Mouse (Mus musculus): Measurements from ENCODE around the gene Rita1.

Gene Rita1

DNA sequence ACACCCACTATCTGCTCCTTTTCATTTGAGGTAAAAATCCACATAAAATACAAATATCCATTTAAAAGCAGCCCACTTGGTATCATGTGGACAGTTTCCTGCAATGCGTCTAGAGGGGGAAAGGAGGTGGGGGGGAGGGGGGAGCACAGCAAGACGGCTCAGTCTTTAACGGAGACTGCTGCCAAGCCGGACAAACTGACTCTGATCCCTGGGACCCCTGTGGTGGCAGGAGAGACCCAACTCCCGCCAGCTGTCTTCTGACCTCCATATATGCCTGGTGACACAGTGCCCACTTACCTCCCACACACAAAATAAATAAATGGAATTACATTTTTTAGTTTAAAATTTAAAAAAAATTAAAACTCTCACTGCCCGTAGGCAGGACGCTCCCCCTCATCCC, 8.9 kb downstream of the Rita1 start:
- no peak for DNase-seq (ENCODE audit: inconsistent age in 2 of 2, low spot score in 1 of 2)

DNA sequence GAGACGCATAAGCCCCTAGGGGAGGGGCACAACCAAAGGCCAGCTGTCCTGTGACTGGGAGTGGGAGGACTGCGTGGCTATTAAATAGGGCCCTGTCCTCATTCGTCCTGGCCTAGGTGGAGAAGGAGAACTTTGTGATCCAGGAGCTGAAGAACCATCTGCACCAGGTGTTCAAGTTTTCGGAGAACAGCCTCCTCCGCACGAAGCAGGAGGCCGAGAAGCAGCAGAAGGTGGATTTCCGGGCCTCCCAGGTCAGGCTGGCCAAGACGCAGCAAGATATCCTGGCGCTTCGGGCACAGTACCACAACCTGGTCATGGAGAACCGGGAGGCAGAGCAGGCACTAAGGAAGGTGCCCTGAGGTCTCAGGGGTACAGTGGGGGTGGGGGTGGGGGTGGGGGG, 10.2 kb downstream of the Rita1 start:
- no peak for DNase-seq (ENCODE audit: inconsistent age in 2 of 2, low spot score in 1 of 2)

DNA sequence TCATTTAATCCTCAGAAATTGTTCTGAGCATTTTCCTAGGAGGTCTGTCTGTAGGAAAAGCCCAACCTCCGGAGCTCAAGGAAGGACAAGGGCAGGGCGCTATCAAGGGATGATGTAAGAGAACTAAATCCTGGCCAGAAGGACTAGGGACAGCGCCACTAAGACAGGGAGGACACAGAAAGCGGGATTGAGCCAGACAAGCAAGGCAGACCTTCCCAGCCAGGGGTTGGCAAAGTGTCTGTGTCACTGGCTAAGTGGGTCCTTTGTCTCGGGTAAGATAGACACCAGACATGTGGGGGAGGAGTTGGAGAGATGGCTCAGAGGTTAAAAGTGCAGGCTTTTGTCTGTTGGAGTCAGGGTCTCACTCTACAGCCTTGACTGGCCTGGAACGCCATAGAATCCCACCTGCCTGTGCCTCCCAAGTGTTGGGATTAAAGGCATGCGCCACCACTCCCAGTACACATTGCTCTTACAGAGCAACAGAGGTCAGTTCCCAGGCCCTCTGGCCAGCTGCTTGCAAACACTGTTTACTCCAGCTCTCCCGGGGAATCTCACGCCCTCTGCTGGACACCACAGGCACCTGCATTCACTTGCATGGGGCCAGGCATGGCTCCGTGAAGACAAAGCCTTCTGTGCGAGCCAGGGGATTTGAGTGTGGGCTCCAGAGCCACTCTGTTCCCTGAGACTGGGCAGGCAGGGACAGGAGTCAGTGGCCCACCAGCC, 11.3 kb downstream of the Rita1 start:
- peak in 1 of 2 experiments; percentile 58 for DNase-seq (ENCODE audit: inconsistent age in 2 of 2, low spot score in 1 of 2)

DNA sequence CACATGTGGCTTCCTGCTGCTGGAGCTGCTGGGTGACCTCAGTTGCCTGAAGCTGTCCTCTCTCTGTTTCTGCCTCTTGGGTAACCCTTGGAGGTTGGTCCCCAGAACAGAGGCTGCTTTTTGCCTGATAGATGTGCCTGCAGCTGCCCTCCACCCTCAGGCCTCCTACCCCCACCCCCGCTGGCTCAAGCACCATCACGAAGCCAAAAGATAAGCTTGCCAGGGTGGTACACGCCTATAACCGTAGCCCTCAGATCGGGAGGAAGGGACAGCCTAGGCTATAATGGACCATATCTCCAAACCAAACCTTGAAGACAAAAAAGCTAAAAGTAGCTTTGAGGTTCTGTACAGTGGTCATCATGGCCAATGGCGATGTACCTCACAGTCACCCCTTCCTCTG, 12.8 kb downstream of the Rita1 start:
- DNase-seq (ENCODE audit: inconsistent age in 2 of 2, low spot score in 1 of 2) = no peak

DNA sequence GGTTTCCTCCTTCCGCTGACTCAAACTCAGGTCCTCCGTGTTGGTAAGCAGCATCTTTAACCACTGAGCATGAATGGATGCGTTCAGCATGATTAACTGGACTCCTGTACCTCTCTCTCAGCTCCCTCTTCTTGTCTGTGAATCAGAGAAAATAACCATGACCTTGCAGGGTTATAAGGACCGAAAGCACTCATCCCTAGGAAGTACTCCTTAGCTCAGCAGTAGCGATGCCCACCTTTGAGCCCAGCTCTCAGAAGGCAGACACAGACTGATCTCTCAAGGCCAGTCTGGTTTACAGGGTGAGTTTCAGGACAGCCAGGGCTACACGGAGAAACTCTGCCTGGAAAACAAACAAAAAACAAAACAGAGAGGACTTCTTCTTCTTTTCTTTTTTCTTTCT, 17.9 kb downstream of the Rita1 start:
- DNase-seq (ENCODE audit: inconsistent age in 2 of 2, low spot score in 1 of 2) = no peak

DNA sequence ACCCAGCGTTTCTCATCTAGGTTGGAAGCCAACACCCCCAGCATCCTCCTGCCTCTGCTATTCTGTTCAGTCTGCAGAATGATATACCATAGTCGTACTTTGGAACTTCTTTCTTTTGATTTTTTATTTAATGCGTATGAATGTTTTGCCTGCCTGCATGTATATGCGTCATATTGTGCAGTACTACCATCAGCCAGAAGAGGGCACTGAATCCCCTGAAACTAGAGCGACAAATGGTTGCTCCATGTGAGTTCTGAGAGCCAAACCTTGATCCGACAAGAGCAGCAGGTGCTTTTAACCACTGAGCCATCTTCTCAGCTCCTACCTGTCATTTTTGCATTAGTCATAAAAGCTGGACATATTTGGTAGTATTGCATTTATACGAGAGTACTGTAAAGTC, 20.2 kb downstream of the Rita1 start:
- DNase-seq (ENCODE audit: inconsistent age in 2 of 2, low spot score in 1 of 2) = no peak

DNA sequence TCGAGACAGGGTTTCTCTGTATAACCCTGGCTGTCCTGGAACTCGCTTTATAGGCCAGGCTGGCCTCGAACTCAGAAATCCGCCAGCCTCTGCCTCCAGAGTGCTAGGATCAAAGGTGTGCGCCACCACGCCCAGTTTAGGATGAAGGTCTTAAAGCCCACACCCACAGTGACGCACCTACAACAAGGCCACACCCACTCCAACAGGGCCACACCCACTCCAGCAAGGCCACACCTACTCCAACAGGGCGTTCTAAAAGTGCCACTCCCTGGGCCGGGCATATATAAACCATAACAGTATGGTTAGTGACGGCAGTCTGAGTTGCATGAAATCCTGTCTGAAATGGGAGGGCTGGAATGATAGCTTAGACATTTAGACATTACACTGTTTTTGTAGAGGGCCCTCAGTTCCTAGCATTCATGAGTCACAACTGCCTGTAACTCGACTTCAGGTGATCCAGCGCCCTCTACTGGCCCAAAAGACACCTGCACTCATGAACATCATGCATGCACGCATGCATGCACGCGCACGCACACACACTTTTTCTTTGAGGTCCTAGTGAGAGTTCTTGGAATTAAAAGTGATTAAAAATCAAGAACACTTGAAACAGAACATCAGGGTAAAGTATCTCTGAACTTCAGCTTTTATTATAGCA, 21.9 kb downstream of the Rita1 start:
- peak in 1 of 2 experiments; percentile 71 for DNase-seq (ENCODE audit: inconsistent age in 2 of 2, low spot score in 1 of 2)

DNA sequence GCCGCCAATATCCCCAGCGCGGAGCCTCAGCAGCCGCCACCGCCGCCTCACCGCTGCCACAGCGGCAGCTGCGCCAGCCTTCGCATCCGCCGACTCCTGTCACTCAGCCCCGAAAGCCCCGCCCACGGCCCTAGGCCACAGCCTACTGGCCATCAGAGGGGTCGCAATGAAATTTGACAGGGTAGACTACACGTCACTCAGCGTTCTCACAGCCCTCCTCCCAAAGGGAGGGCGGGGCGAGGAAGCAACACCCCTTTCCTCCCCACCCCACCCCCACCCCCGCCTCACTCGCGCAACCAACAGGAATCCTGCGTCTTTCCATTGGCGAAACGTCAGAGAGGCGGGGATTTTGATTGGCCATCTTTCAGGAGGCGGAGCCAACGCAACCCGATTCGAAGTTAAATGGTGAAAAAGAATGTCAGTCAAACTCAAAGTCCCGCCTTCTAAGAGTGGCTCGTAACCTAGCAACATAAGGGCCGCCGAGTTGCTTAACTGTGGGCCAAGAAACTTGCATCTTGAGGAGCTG, 23.8 kb downstream of the Rita1 start, which contains the start of the genes Tpcn1 and Iqcd:
Gene Tpcn1 (minus strand): TSS at position 105 of the 526 bp plus-strand sequence.
Gene Iqcd (plus strand): TSS at position 448 of the 526 bp plus-strand sequence.
- peak; percentile 99 for DNase-seq (ENCODE audit: inconsistent age in 2 of 2, low spot score in 1 of 2)

DNA sequence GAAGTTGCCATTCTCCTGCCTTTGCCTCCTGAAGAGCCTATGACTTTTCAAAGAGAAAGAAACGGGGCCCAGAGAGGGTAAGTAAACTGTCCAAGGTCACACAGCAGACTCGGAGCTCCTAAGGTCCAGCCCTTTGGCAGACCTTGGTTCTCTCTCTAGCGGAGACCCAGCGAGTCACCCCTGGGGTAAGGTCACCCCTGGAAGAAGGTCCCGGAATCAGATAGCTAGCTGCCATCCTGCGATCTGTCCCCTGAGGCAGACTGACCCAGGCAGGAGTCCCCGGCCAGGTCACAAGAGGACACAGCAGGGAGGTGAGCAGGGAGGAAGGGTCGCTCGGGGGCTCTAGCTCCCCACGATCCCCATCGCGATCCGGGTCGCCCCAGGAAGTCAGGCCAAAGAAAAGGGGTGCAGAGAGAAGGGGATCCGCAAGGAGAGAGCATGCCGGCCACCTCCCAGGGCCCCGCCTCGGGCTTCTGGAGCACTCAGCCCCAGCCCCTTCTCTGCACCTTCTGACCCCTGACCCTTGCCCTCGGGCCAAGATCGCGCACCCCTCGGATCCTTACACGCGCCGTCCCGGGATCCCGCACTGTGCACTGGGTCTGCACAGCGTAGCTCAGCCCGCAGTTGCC, 24.3 kb downstream of the Rita1 start:
- no peak for DNase-seq (ENCODE audit: inconsistent age in 2 of 2, low spot score in 1 of 2)

DNA sequence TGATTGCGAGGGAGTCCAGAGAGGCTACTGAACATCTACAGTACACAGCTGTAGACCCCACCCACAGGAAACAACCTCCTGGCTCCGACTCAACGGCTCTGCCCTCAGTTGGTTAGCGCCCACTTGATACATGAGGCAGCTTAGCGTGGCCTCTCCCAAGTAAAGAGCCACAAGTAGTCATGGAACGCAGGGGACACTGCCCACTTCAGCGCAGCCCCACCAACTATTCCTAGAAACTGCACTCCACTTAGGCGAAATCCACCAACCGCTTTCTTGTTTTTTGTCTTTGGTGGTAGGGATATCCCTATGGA, 24.8 kb downstream of the Rita1 start:
- DNase-seq (ENCODE audit: inconsistent age in 2 of 2, low spot score in 1 of 2) = no peak

DNA sequence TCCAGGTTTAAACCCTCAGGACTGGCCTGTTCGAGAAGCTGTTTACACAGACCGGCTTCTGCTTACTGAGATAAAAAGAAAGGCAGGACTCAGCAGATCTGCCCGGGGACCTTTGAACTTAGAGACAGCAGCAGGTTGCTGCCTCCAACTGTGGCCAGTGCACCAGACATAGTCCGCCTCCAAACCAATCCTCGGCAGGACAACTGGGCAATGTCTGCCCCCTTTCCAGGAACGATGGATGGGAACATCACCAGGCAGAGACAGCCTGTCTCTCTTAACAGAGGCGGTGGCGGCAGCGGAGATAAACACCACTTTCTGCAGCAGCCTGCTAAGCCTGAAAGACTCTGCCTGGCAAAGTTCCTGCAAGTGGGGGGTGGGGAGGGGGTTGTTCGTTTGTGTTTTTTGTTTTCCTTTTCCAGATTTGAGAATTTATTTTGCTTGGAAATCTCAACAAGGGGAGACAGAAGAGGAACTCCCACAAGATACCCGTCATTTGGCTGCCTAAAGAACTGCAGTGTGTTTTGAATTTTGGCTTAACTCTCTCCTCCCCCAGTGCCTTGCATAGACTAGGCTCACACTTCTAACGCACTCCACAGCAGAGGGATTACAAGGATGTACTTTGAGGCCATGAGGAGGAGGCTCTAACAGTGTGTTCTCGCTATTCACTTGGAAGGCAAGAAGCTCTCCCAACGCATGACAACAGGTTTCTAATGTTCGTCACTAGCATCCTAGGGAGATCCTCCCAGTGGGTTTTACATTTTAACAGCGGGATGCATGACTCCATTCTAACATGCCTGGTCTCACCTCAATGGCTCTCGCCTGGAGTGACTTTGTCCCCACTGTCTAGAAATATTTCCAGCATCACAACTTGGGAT, 25.4 kb downstream of the Rita1 start:
- peak in 1 of 2 experiments; percentile 69 for DNase-seq (ENCODE audit: inconsistent age in 2 of 2, low spot score in 1 of 2)

DNA sequence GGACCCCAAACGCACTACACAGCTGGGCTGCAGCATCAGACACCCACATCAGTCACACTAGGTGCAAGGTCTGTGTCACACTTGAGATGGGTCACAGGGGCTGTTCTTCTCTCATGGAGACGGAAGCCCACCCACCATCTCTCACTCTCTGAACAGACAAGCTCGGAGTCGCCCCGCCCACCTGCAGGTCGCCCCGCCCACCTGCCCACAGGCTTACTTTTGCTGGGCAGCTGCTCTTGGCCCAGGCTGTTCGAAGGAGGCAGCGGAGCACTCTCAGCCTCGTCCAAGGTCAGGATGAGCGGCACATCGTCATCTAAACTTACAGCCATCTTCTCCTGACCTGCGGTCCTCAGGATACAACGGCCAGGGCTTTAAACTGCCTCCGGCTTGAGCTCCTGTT, 27.4 kb downstream of the Rita1 start:
- no peak for DNase-seq (ENCODE audit: inconsistent age in 2 of 2, low spot score in 1 of 2)

DNA sequence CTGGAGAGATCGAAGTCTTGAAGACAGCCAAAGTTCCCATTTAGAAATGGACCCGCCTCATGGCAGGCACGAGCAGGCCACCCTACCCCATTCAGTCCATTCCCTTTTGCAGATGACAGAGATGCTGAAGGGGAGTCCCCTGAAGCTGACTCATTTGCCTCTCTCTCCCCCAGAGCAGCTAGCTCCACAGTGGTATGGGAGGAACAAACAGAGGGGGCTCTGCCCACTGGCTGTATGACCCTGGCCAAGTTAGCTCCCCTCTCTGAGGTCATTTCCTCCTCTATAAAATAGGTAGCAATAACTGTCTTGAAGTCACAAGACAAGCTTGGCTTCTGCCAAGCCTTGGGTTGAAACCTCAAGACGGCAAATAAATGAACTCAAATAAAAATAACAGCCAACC, 28.9 kb downstream of the Rita1 start:
- DNase-seq (ENCODE audit: inconsistent age in 2 of 2, low spot score in 1 of 2) = no peak

DNA sequence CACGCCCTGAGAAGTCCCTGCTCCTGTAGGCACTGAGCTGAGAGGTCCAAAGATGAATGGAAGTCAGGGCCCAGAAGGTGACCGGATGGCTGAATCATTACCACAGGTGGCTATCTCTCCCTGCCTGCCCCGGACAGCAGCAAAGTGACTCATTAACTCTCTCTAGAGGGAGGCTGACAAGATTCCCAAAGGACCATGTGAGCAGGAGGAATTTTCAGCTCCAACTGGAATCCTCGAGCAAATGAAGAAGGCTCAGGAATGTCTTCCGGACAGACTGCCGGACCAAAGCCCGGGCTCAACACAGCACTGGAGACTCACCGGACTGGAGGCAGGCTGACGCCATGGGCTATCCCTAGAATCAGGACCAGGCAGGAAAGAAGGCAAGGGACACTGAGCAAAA, 30.4 kb downstream of the Rita1 start:
- no peak for DNase-seq (ENCODE audit: inconsistent age in 2 of 2, low spot score in 1 of 2)

DNA sequence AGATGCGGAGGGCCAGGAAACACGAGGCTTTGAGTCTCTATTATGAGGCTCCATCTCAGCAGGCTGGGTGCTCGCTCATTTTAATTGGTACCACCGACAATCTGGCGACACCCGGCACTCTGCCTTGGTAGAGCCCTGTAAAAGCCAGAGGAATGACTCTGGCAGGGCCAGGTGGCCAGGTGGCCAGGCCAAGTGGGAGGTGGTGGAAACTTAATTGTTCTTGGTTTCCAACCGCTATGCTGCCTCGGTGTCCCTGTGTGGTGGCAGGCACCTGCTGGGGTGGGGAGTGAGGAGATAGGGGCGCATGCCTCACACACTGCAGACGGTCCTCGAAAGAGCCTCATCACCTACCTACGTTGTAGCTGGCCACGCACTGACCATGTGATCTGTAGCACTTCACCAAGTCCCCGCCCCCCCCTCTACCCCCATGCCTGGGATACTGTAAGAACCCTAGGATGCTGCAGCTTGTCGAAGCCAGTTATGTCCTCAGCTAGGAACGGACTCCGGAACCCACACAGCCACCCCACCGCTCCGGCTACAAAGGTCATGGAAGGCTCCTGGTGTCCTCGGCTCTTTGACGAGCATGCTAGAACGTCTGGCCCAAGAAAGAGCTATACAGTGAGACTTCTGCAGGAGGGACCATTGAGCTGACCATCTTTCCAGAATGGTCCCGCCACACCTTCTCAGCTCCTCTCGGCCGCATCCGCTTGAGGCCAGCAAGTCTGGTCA, 32.3 kb downstream of the Rita1 start:
- DNase-seq (ENCODE audit: inconsistent age in 2 of 2, low spot score in 1 of 2) = no peak

DNA sequence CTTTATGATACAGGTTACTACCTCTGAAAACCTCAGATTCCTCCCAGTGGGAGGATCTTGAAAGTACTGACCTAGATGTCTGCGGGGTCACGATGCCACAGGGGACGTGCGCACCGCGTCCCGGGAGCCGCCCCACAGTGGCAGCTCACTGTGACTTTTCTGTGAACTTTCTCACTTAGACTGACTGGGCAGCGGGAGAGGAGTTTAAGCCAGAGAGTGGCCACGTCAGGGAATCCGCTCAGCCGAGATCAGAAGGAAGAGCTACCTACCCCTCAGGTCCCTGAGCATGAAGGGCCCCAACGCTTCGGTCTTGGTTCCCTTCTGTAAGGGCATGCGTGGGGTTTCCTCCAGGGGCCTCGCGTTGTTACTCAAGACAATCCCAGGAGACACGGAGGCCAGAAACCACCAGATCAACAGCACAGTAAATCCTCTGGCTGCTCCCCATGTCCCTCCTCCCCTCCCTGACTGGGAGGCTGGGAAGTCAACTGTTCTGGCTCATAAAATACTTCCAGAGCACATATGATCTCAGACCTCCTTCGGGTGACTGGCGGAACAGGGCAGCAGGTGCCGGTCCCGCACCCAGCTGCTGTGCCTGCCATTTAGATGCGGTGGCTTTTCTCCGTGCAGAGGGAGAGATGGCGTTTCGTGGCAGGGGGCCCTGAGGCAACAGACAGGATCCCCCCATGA, 33.0 kb downstream of the Rita1 start:
- peak in 1 of 2 experiments; percentile 71 for DNase-seq (ENCODE audit: inconsistent age in 2 of 2, low spot score in 1 of 2)

DNA sequence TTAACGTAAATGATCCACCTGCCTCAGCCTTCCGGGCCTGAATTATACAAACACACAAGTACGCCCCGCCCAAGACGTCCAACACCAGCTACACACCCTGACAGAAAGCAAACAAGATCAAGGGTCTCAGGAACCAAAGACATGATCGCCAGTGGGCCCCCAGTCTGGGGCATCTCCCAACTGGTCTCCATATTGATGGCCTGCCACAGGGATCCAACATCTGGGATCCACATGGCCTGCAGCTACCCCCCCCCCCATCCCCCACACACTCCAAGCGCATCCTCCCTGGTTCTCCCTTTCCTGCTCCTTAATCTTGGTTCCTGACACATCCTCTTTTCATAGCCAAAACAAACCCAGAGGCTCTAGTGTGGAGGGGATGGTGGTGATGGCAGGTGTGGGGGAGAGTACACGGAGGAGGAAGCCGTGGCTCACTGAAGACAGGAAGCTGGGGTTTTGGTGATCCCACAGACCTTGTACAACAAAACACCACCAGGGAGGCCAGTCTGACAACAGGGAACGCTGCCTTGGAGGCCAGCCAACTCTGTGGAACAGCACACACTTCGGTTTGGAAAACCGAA, 33.8 kb downstream of the Rita1 start:
- peak; percentile 65 to 77 for DNase-seq (ENCODE audit: inconsistent age in 2 of 2, low spot score in 1 of 2)

DNA sequence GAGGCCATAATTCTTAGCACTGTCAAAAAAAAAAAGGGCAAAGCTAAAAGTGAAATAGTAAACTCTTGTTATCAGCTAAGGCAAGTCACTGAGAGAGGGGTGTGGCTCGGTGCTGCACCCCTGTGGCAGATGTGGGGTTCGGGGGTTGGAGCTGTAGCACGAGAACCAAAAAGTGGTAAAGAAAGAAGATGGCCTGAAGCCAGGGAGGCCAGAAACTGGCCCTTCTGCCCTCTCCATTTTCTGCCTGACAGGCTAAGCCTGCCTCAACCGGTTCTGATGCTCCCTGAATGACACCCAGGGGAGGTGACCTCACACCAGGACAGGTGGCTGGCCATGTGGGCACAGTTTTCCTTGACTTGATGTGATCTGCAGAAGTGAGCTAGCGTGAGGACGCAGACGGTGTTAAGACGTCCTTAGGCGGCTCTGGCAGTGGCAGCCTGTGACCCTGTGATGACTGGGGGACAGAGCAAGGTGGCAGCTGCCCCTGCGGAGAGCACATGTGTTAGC, 34.4 kb downstream of the Rita1 start:
- peak in 1 of 2 experiments; percentile 58 for DNase-seq (ENCODE audit: inconsistent age in 2 of 2, low spot score in 1 of 2)

DNA sequence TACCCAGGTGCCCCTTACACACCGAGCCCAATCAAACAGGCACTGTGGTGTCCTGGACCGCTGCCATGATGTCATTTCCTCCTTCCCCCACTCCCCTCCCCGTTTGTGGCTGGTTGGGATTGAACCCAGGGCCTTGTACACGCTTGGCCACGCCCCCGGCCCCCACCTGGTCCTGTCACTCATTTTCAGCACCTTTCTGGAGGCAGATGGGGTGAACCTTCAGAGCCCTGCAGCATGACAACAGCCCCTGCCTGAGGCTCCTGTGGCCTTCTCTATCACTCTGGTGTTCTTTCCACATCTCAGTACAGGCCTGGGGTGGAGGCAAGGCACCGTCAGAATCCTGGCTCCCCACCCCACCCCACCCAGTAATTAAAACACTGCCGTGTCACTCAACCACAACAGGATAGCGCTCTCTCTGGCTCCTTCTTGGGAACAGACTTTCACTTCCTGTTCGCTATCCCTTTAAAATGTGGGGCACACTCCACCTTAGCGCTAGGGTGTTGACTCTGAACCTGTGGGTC, 35.5 kb downstream of the Rita1 start:
- DNase-seq (ENCODE audit: inconsistent age in 2 of 2, low spot score in 1 of 2) = no peak
